Mouse (Mus musculus): Measurements from ENCODE around the gene Catsperd. TPM values are rescaled to one million over a fixed set of nuclear protein-coding genes. Genes with fewer than 3 reads are reported as not detected.

Gene Catsperd
- polyA plus RNA-seq, 1 experiment from 2014 or later, result 0.54 TPM

- Histone ChIP-seq H3K4me3 (ENCODE audit: low read depth, low read length) (no peak overlapping the region), H3K27me3 (ENCODE audit: control insufficient read depth, insufficient read depth, low read length) (no peaks in the 10 kb centered on the region), H3K27ac (ENCODE audit: low read depth, low read length) (no peak overlapping the region), H3K36me3 (ENCODE audit: control insufficient read depth, insufficient read depth, low read length) (no peaks in the 10 kb centered on the region), H3K9me3 (ENCODE audit: control insufficient read depth, low read length) (no peaks in the 10 kb centered on the region), H3K4me2 (ENCODE audit: low read depth) (no peak overlapping the region), H3K9ac (ENCODE audit: low read length) (no peak overlapping the region), H3K4me1 (ENCODE audit: control insufficient read depth, insufficient read depth, low read length) (no peaks in the 10 kb centered on the region)
- ATAC-seq (ENCODE audit: insufficient read depth, low FRiP score, low TSS enrichment), result no peak
- 84% methylated on average over 4 of the region's 4 CpGs for WGBS
- DNase-seq (ENCODE audit: low spot score), result no peak
Observed at GRCm38 (mm10) chr17:56643237-56643636, 15.3 kb downstream of the Catsperd start.

GRCm38 (mm10) chr17:56647546-56647945 is 19.6 kb downstream of the Catsperd start:
- H3K4me2 ChIP-seq (ENCODE audit: low read depth), result no peak overlapping the region
- H3K9ac ChIP-seq (ENCODE audit: low read length), result no peak overlapping the region
- H3K27me3 ChIP-seq (ENCODE audit: control insufficient read depth, insufficient read depth, low read length), result no peaks in the 10 kb centered on the region
- DNase-seq (ENCODE audit: low spot score) (no peak), ATAC-seq (ENCODE audit: insufficient read depth, low FRiP score, low TSS enrichment) (no peak)
- 78% methylated on average over 9 of the region's 13 CpGs for WGBS
- H3K4me1 ChIP-seq (ENCODE audit: control insufficient read depth, insufficient read depth, low read length), result no peaks in the 10 kb centered on the region
- no peaks in the 10 kb centered on the region for H3K36me3 ChIP-seq (ENCODE audit: control insufficient read depth, insufficient read depth, low read length)
- H3K27ac ChIP-seq (ENCODE audit: low read depth, low read length), result no peak overlapping the region
- no peaks in the 10 kb centered on the region for H3K9me3 ChIP-seq (ENCODE audit: control insufficient read depth, low read length)
- no peak overlapping the region for H3K4me3 ChIP-seq (ENCODE audit: low read depth, low read length)

DNA sequence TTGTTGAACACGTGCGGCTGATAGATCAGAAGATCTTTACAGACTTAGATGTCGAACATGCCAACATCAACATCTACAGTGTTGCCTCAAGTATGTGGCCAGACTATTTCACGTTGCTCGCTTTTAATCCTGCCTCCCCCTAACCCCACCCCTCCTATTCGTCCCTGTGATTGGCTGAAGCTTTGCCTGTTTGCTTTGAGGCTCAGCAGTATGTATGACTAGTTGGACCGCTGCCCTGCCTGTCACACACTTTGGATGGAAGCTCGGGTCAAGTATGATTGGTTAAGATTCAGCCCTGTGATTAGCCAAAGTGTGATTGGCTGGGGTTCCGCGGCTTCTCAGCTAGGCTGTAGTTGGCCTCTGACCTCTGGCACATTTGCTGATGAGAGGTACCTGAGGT is 23.9 kb downstream of the Catsperd start:
- Histone ChIP-seq H3K9ac (ENCODE audit: low read length) (no peak overlapping the region), H3K4me3 (ENCODE audit: low read depth, low read length) (no peak overlapping the region), H3K9me3 (ENCODE audit: control insufficient read depth, low read length) (no peaks in the 10 kb centered on the region), H3K27me3 (ENCODE audit: control insufficient read depth, insufficient read depth, low read length) (no peaks in the 10 kb centered on the region), H3K4me1 (ENCODE audit: control insufficient read depth, insufficient read depth, low read length) (no peaks in the 10 kb centered on the region), H3K27ac (ENCODE audit: low read depth, low read length) (no peak overlapping the region), H3K36me3 (ENCODE audit: control insufficient read depth, insufficient read depth, low read length) (no peaks in the 10 kb centered on the region), H3K4me2 (ENCODE audit: low read depth) (no peak overlapping the region)
- 29% methylated on average over 10 of the region's 10 CpGs for WGBS
- ATAC-seq (ENCODE audit: insufficient read depth, low FRiP score, low TSS enrichment) (no peak), DNase-seq (ENCODE audit: low spot score) (no peak)

GRCm38 (mm10) chr17:56654771-56655170 is 26.8 kb downstream of the Catsperd start:
- H3K9ac ChIP-seq (ENCODE audit: low read length), result no peak overlapping the region
- DNase-seq (ENCODE audit: low spot score), result no peak
- no peak overlapping the region for H3K4me2 ChIP-seq (ENCODE audit: low read depth)
- H3K27ac ChIP-seq (ENCODE audit: low read depth, low read length), result no peak overlapping the region
- no peak for ATAC-seq (ENCODE audit: insufficient read depth, low FRiP score, low TSS enrichment)
- no peaks in the 10 kb centered on the region for H3K4me1 ChIP-seq (ENCODE audit: control insufficient read depth, insufficient read depth, low read length)
- no peaks in the 10 kb centered on the region for H3K9me3 ChIP-seq (ENCODE audit: control insufficient read depth, low read length)
- no peaks in the 10 kb centered on the region for H3K36me3 ChIP-seq (ENCODE audit: control insufficient read depth, insufficient read depth, low read length)
- no peak overlapping the region for H3K4me3 ChIP-seq (ENCODE audit: low read depth, low read length)
- no peaks in the 10 kb centered on the region for H3K27me3 ChIP-seq (ENCODE audit: control insufficient read depth, insufficient read depth, low read length)
- WGBS, result 73% methylated on average over 2 of the region's 2 CpGs

DNA sequence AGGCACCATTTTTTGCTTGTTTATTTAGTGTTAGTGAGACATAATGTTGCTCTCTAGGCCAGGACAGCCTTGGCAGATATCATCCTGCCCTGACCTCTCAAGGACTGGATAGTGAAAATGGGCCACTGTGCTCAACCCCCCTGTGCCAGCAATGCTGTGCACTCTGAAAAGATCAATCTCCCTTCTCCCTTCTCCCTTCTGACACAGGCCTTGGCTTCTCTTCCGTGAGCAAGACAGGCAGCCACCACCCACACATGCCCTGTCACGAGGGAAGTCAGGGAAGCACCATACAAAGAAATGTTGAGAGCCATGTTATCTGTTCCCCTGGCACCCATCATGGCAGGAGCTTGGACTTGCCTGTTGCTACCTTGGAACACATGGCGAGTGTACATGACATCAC is 27.4 kb downstream of the Catsperd start:
- WGBS, result 87% methylated on average over 3 of the region's 3 CpGs
- H3K4me1 ChIP-seq (ENCODE audit: control insufficient read depth, insufficient read depth, low read length), result no peaks in the 10 kb centered on the region
- no peaks in the 10 kb centered on the region for H3K36me3 ChIP-seq (ENCODE audit: control insufficient read depth, insufficient read depth, low read length)
- no peak for ATAC-seq (ENCODE audit: insufficient read depth, low FRiP score, low TSS enrichment)
- DNase-seq (ENCODE audit: low spot score), result no peak
- H3K27ac ChIP-seq (ENCODE audit: low read depth, low read length), result no peak overlapping the region
- H3K27me3 ChIP-seq (ENCODE audit: control insufficient read depth, insufficient read depth, low read length), result no peaks in the 10 kb centered on the region
- no peak overlapping the region for H3K9ac ChIP-seq (ENCODE audit: low read length)
- H3K4me2 ChIP-seq (ENCODE audit: low read depth), result no peak overlapping the region
- H3K4me3 ChIP-seq (ENCODE audit: low read depth, low read length), result no peak overlapping the region
- no peaks in the 10 kb centered on the region for H3K9me3 ChIP-seq (ENCODE audit: control insufficient read depth, low read length)

DNA sequence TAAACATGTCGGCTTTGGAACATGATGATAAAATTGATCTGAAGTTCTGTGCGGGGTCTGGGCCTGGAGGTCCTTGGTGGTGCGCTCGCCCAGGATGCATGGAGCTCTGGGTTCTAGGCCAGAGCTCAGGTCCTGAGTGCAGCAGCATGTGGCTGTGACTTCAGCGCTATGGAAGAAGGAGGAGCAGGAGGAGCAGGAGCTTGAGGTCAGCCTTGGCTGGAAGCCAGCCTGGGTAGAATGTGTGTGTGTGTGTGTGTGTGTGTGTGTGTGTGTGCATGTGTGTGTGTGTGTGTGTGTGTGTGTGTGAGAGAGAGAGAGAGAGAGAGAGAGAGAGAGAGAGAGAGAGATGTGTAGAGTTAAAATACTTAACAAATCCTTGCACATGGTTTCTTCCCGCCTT is 28.2 kb downstream of the Catsperd start:
- 88% methylated on average over 6 of the region's 6 CpGs for WGBS
- H3K27ac ChIP-seq (ENCODE audit: low read depth, low read length), result no peak overlapping the region
- H3K9me3 ChIP-seq (ENCODE audit: control insufficient read depth, low read length), result no peaks in the 10 kb centered on the region
- H3K4me1 ChIP-seq (ENCODE audit: control insufficient read depth, insufficient read depth, low read length), result no peaks in the 10 kb centered on the region
- no peak overlapping the region for H3K9ac ChIP-seq (ENCODE audit: low read length)
- ATAC-seq (ENCODE audit: insufficient read depth, low FRiP score, low TSS enrichment), result no peak
- H3K4me2 ChIP-seq (ENCODE audit: low read depth), result no peak overlapping the region
- no peak for DNase-seq (ENCODE audit: low spot score)
- H3K36me3 ChIP-seq (ENCODE audit: control insufficient read depth, insufficient read depth, low read length), result no peaks in the 10 kb centered on the region
- no peaks in the 10 kb centered on the region for H3K27me3 ChIP-seq (ENCODE audit: control insufficient read depth, insufficient read depth, low read length)
- H3K4me3 ChIP-seq (ENCODE audit: low read depth, low read length), result no peak overlapping the region

DNA sequence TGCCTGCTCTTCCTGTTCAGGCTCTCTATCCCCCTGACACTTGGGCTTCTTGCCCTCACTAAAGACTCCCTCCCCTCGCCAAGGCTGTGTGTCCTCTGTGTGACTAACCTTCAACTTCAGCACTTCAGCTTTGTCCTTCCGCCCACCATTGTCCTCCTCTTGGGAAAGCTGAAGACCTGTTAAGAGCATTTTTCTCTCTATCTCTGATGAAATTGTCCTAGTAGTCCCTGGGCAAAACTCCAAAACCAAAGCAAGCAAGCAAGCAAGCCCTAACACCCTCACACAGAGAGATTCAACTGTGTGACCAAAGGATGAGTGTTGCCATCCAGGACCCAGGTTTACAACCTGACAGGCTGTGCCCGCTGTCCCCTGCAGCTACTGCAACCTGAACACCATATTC is 35.7 kb downstream of the Catsperd start:
- Histone ChIP-seq H3K27ac (ENCODE audit: low read depth, low read length) (no peak overlapping the region), H3K4me2 (ENCODE audit: low read depth) (peak overlapping the region; percentile 2; the same call in 1 of the 2 replicates), H3K9me3 (ENCODE audit: control insufficient read depth, low read length) (no peaks in the 10 kb centered on the region), H3K4me3 (ENCODE audit: low read depth, low read length) (no peak overlapping the region), H3K36me3 (ENCODE audit: control insufficient read depth, insufficient read depth, low read length) (no peaks in the 10 kb centered on the region), H3K9ac (ENCODE audit: low read length) (peak overlapping the region; percentile 32; the same call in 1 of the 2 replicates), H3K4me1 (ENCODE audit: control insufficient read depth, insufficient read depth, low read length) (peaks cover 6% of the 10 kb centered on the region; the same call in 1 of the 2 replicates), H3K27me3 (ENCODE audit: control insufficient read depth, insufficient read depth, low read length) (no peaks in the 10 kb centered on the region; the same call in 1 of the 2 replicates)
- ATAC-seq (ENCODE audit: insufficient read depth, low FRiP score, low TSS enrichment) (no peak), DNase-seq (ENCODE audit: low spot score) (no peak)
- WGBS, result 68% methylated on average over 3 of the region's 3 CpGs

GRCm38 (mm10) chr17:56664333-56664732 is 36.4 kb downstream of the Catsperd start:
- no peak overlapping the region for H3K4me3 ChIP-seq (ENCODE audit: low read depth, low read length)
- H3K27ac ChIP-seq (ENCODE audit: low read depth, low read length), result no peak overlapping the region
- H3K36me3 ChIP-seq (ENCODE audit: control insufficient read depth, insufficient read depth, low read length), result no peaks in the 10 kb centered on the region
- no peaks in the 10 kb centered on the region for H3K9me3 ChIP-seq (ENCODE audit: control insufficient read depth, low read length)
- 3% methylated on average over 10 of the region's 10 CpGs for WGBS
- H3K9ac ChIP-seq (ENCODE audit: low read length), result peak overlapping the region; percentile 32; the same call in 1 of the 2 replicates
- no peak for ATAC-seq (ENCODE audit: insufficient read depth, low FRiP score, low TSS enrichment)
- peak; percentile 48 for DNase-seq (ENCODE audit: low spot score)
- no peaks in the 10 kb centered on the region; the same call in 1 of the 2 replicates for H3K27me3 ChIP-seq (ENCODE audit: control insufficient read depth, insufficient read depth, low read length)
- peak overlapping the region; percentile 2; the same call in 1 of the 2 replicates for H3K4me2 ChIP-seq (ENCODE audit: low read depth)
- H3K4me1 ChIP-seq (ENCODE audit: control insufficient read depth, insufficient read depth, low read length), result peaks cover 6% of the 10 kb centered on the region; the same call in 1 of the 2 replicates

- ATAC-seq (ENCODE audit: insufficient read depth, low FRiP score, low TSS enrichment) (no peak), DNase-seq (ENCODE audit: low spot score) (no peak)
- Histone ChIP-seq H3K4me1 (ENCODE audit: control insufficient read depth, insufficient read depth, low read length) (peaks cover 6% of the 10 kb centered on the region; the same call in 1 of the 2 replicates), H3K9me3 (ENCODE audit: control insufficient read depth, low read length) (no peaks in the 10 kb centered on the region), H3K9ac (ENCODE audit: low read length) (no peak overlapping the region), H3K27ac (ENCODE audit: low read depth, low read length) (no peak overlapping the region), H3K4me3 (ENCODE audit: low read depth, low read length) (no peak overlapping the region), H3K27me3 (ENCODE audit: control insufficient read depth, insufficient read depth, low read length) (no peaks in the 10 kb centered on the region; the same call in 1 of the 2 replicates), H3K4me2 (ENCODE audit: low read depth) (no peak overlapping the region), H3K36me3 (ENCODE audit: control insufficient read depth, insufficient read depth, low read length) (no peaks in the 10 kb centered on the region)
- 86% methylated on average over 4 of the region's 4 CpGs for WGBS
Observed at GRCm38 (mm10) chr17:56666384-56666783, 38.4 kb downstream of the Catsperd start.
